Mouse (Mus musculus) myocyte (in vitro differentiated cells): ENCODE results near the gene Myh6. TPM values are rescaled to one million over a fixed set of nuclear protein-coding genes. Genes with fewer than 3 reads are reported as not detected.

ENCODE experiments used
- H3K27me3 ChIP-seq: one replicate; pipeline ENCODE4 v1.6.1; 2011; ENCODE audit not compliant: control insufficient read depth, insufficient read depth, insufficient read length
- H3K36me3 ChIP-seq: one replicate; pipeline ENCODE4 v1.6.1; 2011; ENCODE audit not compliant: control insufficient read depth, insufficient read depth
- H3K4me2 ChIP-seq: one replicate; pipeline ENCODE4 v1.6.1; 2011; ENCODE audit warnings: low read depth, control low read depth
- H3K4me3 ChIP-seq: one replicate; pipeline ENCODE4 v1.5.1; 2011; ENCODE audit warnings: mild to moderate bottlenecking, control low read depth, moderate library complexity
- H3K79me2 ChIP-seq: one replicate; pipeline ENCODE4 v1.6.1; 2011; ENCODE audit not compliant: control insufficient read depth, insufficient read depth
- H3ac ChIP-seq: one replicate; pipeline ENCODE4 v1.6.1; 2011; ENCODE audit not compliant: control insufficient read depth, insufficient read length
- CEBPB ChIP-seq: IDR thresholded peaks from 2 replicates; pipeline ENCODE4 v1.6.1; 2011; ENCODE audit warnings: mild to moderate bottlenecking, moderate library complexity; ENCODE audit not compliant: poor library complexity, insufficient read depth, severe bottlenecking
- E2F4 ChIP-seq: IDR thresholded peaks from one replicate; pipeline ENCODE4 v1.6.1; 2011; ENCODE audit warnings: mild to moderate bottlenecking, control low read depth, moderate library complexity; ENCODE audit not compliant: insufficient read depth
- MAX ChIP-seq: IDR thresholded peaks from one replicate; pipeline ENCODE4 v1.6.1; 2011; ENCODE audit warnings: low read depth, mild to moderate bottlenecking, control low read depth
- MYOD1 ChIP-seq, 3 experiments: IDR thresholded peaks; one replicate each; pipeline ENCODE4 v1.6.1; 2011; ENCODE audit warnings: control low read depth in 2 of 3, low read depth in 2 of 3, mild to moderate bottlenecking in 2 of 3, moderate library complexity in 1 of 3; ENCODE audit not compliant: insufficient read length in 2 of 3, control insufficient read depth in 1 of 3
- MYOG ChIP-seq, 3 experiments: IDR thresholded peaks; one replicate each; pipeline ENCODE4 v1.6.1; 2011; ENCODE audit warnings: control low read depth in 2 of 3, low read depth in 2 of 3, mild to moderate bottlenecking in 2 of 3; ENCODE audit not compliant: insufficient read length in 2 of 3, control insufficient read depth in 1 of 3, insufficient read depth in 1 of 3
- POLR2A ChIP-seq: IDR thresholded peaks from one replicate; pipeline ENCODE4 v1.6.1; 2011; ENCODE audit warnings: low read depth, mild to moderate bottlenecking, control low read depth, moderate library complexity; ENCODE audit not compliant: insufficient read length
- POLR2AphosphoS2 ChIP-seq: IDR thresholded peaks from one replicate; pipeline ENCODE4 v1.6.1; 2011; ENCODE audit warnings: low read depth, control low read depth; ENCODE audit not compliant: insufficient read length
- REST ChIP-seq: IDR thresholded peaks from one replicate; pipeline ENCODE4 v1.6.1; 2011; ENCODE audit warnings: mild to moderate bottlenecking, control low read depth, moderate library complexity; ENCODE audit not compliant: insufficient read depth, insufficient read length
- SRF ChIP-seq: IDR thresholded peaks from one replicate; pipeline ENCODE4 v1.6.1; 2011; ENCODE audit warnings: low read depth; ENCODE audit not compliant: control insufficient read depth, insufficient read length
- TCF12 ChIP-seq: IDR thresholded peaks from one replicate; pipeline ENCODE4 v1.6.1; 2011; ENCODE audit warnings: mild to moderate bottlenecking, control low read depth; ENCODE audit not compliant: poor library complexity, insufficient read depth, severe bottlenecking
- TCF3 ChIP-seq: IDR thresholded peaks from one replicate; pipeline ENCODE4 v1.6.1; 2011; ENCODE audit warnings: low read depth, control low read depth; ENCODE audit not compliant: insufficient read length
- USF1 ChIP-seq: IDR thresholded peaks from one replicate; pipeline ENCODE4 v1.6.1; 2011; ENCODE audit warnings: low read depth, mild to moderate bottlenecking, control low read depth, moderate library complexity
- polyA plus RNA-seq: library from polyadenylated mRNA; unstranded; fragments of >200 nt; fragmentation: generic; extraction: Trizol; gene quantifications from one replicate; pipeline ENCODE4 v1.2.1, GENCODE M21; 2012; ENCODE audit warnings: missing spikeins

Myh6 gene
- polyA plus RNA-seq, 1 experiment: 15.0 TPM

GRCm38 (mm10) chr14:54939434-54940175, 27.1 kb downstream of the Myh6 start:
- no peak overlapping the region for H3K4me3 ChIP-seq
- H3K36me3 ChIP-seq: no peaks in the 10 kb centered on the region
- no peak overlapping the region for H3ac ChIP-seq
- H3K4me2 ChIP-seq: no peak overlapping the region
- peaks cover 22% of the 10 kb centered on the region for H3K27me3 ChIP-seq
- TF ChIP-seq MAX (no peak), REST (no peak), TCF3 (no peak), E2F4 (no peak), MYOD1 (IDR thresholded peaks at IDR 0.05; ENCODE audit: control insufficient read depth in 1 of 3, insufficient read length in 2 of 3, low read depth in 2 of 3) (no peak), USF1 (no peak), CEBPB (no peak), TCF12 (no peak), MYOG (IDR thresholded peaks at IDR 0.05; ENCODE audit: control insufficient read depth in 1 of 3, insufficient read depth in 1 of 3, insufficient read length in 2 of 3, low read depth in 2 of 3) (no peak), POLR2AphosphoS2 (no peak)
- H3K79me2 ChIP-seq: no peaks in the 10 kb centered on the region

GRCm38 (mm10) chr14:54938431-54939219, 28.1 kb downstream of the Myh6 start:
- Histone ChIP-seq H3K79me2 (no peaks in the 10 kb centered on the region), H3K4me3 (no peak overlapping the region), H3K36me3 (no peaks in the 10 kb centered on the region), H3K4me2 (no peak overlapping the region), H3ac (no peak overlapping the region), H3K27me3 (peaks cover 21% of the 10 kb centered on the region)
- TF ChIP-seq MYOD1 (IDR thresholded peaks at IDR 0.05; ENCODE audit: control insufficient read depth in 1 of 3, insufficient read length in 2 of 3, low read depth in 2 of 3) (no peak), POLR2AphosphoS2 (no peak), MAX (no peak), TCF3 (no peak), CEBPB (no peak), TCF12 (no peak), SRF (no peak), USF1 (no peak), E2F4 (no peak), POLR2A (no peak)

- Histone ChIP-seq H3K4me3 (no peak overlapping the region), H3K79me2 (no peaks in the 10 kb centered on the region), H3K4me2 (no peak overlapping the region), H3K27me3 (peaks cover 21% of the 10 kb centered on the region), H3K36me3 (no peaks in the 10 kb centered on the region), H3ac (no peak overlapping the region)
- TF ChIP-seq POLR2A: no peak
These were observed 29.2 kb downstream of the Myh6 start for GRCm38 (mm10) chr14:54937361-54938182.

GRCm38 (mm10) chr14:54936831-54937160, 29.9 kb downstream of the Myh6 start:
- H3K4me2 ChIP-seq: no peak overlapping the region
- TF ChIP-seq TCF12 (no peak), MYOG (IDR thresholded peaks at IDR 0.05; ENCODE audit: control insufficient read depth in 1 of 3, insufficient read depth in 1 of 3, insufficient read length in 2 of 3, low read depth in 2 of 3) (no peak), E2F4 (no peak), MAX (no peak), POLR2A (no peak), SRF (no peak), MYOD1 (IDR thresholded peaks at IDR 0.05; ENCODE audit: control insufficient read depth in 1 of 3, insufficient read length in 2 of 3, low read depth in 2 of 3) (no peak), USF1 (no peak), POLR2AphosphoS2 (no peak), CEBPB (no peak), TCF3 (no peak)

More at GRCm38 (mm10) chr14:54936831-54937160, 29.9 kb downstream of the Myh6 start:
- Histone ChIP-seq H3K36me3 (no peaks in the 10 kb centered on the region), H3K79me2 (no peaks in the 10 kb centered on the region), H3K4me3 (no peak overlapping the region), H3K27me3 (peaks cover 21% of the 10 kb centered on the region), H3ac (no peak overlapping the region)
